Mouse (Mus musculus) spleen, adult 2 months (tissue): ENCODE results near the gene Spen.

Experiments
- CTCF ChIP-seq: fragments of 200-500 bp; IDR thresholded peaks from 2 replicates; pipeline ENCODE4 v1.5.1; 2011; ENCODE audit warnings: mild to moderate bottlenecking, inconsistent platforms; ENCODE audit not compliant: insufficient read depth, insufficient read length, insufficient replicate concordance; ENCODE audit errors: extremely low read depth
- POLR2A ChIP-seq: fragments of 200-500 bp; IDR thresholded peaks from 2 replicates; pipeline ENCODE4 v1.6.1; 2011; ENCODE audit warnings: low read depth, low read length, inconsistent platforms

- TF ChIP-seq CTCF (no peak), POLR2A (no peak)
Observed at GRCm38 (mm10) chr4:141461576-141461975, 76.8 kb downstream of the Spen start.
